Mouse (Mus musculus): Measurements from ENCODE around the gene G530012D18Rik. TPM values are rescaled to one million over a fixed set of nuclear protein-coding genes. Genes with fewer than 3 reads are reported as not detected.

Gene G530012D18Rik
- polyA plus RNA-seq, 1 experiment from 2014 or later, result not detected

Other genes starting within 250 kb of the G530012D18Rik start
- 0.67 and 0.72 TPM in 2 replicates for gene Sp110, start 23.1 kb downstream of the G530012D18Rik start, polyA plus RNA-seq (2016; fragmentation: Nextera tagmentation; extraction: Ambion mirVana)
- gene Sp140, start 24.7 kb downstream of the G530012D18Rik start, polyA plus RNA-seq (2016; fragmentation: Nextera tagmentation; extraction: Ambion mirVana), result 0.60 and 0.74 TPM in 2 replicates
- gene Sp100, start 74.3 kb downstream of the G530012D18Rik start, polyA plus RNA-seq (2016; fragmentation: Nextera tagmentation; extraction: Ambion mirVana), result 0.47 and 0.57 TPM in 2 replicates
- 0.40 and 1.3 TPM in 2 replicates for gene A630001G21Rik, start 203.0 kb downstream of the G530012D18Rik start, polyA plus RNA-seq (2016; fragmentation: Nextera tagmentation; extraction: Ambion mirVana)
- 71.7 and 81.3 TPM in 2 replicates for gene Cab39, start 217.8 kb downstream of the G530012D18Rik start, polyA plus RNA-seq (2016; fragmentation: Nextera tagmentation; extraction: Ambion mirVana)

Measured in neural tube, embryonic 12.5 days (tissue).